Mouse (Mus musculus) spleen, postnatal 36 days (tissue): ENCODE data around the gene Slc22a20.

Experiments used
- DNase-seq, 2 experiments: peaks; one replicate each; pipeline ENCODE4 v3.0.0; 2022; ENCODE audit warnings: low spot score in 2 of 2, mixed read lengths in 1 of 2

Gene Slc22a20

DNA sequence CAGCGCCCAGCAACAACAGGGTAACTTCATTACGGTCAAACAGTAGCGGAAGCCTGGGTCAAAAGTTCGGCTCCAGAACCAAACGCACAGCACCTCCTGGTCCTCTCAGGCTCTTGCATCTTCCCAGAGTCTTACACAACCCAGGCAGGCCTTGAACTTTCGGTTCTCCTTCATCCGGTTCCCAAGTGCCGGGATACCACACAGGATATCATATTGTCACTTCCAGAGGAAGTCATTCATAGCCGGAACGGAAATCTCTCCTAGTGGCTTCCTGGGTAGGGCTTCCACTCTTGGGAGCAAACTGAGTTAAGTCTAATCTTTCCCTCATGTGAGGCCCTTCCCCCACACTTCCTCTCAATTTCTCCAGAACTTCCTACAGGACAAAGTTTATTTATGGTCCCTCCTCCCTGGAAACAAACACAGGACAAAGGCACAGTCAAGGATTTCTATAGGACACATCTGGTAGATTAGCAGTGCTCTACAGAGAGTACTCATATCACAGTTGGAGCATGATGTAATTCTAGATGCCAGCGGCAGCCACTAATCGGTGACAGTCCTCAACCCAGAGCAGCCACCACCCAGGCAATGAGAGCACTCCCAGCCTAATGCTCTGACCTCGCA lies 33.8 kb downstream of the Slc22a20 start:
- DNase-seq, result no peak

GRCm38 (mm10) chr19:5951631-5952030 lies 34.3 kb downstream of the Slc22a20 start:
- DNase-seq, result no peak

DNA sequence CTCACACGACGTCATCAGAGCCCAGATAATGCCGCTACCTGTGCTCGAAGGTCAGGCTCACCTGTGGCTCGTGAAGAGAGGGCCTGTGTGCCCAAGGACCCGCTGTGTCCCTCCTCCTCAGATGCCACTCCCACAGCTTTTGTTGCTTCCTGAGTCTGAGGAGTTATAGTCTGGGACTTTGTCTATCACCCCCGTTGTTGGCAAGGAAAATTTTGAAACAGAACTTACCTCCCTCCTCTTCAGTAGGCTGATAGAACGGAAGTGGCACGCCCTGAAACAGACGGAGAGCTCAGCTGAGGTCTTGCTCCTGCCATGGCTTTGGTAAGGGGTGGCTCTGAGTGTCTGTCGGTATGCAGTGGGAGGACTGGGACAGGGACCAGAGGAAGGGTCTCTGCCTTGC lies 35.7 kb downstream of the Slc22a20 start:
- no peak for DNase-seq

GRCm38 (mm10) chr19:5945891-5946290 lies 40.1 kb downstream of the Slc22a20 start:
- no peak for DNase-seq

- no peak for DNase-seq
Observed at GRCm38 (mm10) chr19:5945027-5945426, 40.9 kb downstream of the Slc22a20 start.

- no peak for DNase-seq
Observed at GRCm38 (mm10) chr19:5944145-5944544, 41.8 kb downstream of the Slc22a20 start.

- no peak for DNase-seq
Observed at GRCm38 (mm10) chr19:5943404-5943803, 42.5 kb downstream of the Slc22a20 start.

DNA sequence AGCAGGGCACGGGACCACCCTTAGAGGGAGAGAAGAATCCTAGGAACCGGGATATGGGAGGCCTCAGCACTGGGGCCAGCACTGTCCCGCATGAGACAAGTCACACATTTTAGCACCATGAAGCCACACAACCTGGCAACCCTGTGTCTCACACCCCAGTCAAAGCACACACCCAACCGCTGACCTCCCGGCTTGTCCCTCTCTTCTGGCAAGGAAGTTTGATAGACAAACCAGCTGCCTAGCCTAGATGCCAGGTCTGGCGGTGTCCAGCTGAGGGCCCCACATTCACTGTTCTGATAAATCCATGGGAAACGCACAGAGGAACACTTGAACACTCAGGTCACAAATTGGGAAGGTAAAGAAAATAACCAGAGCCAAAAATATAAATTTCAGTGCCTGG lies 43.4 kb downstream of the Slc22a20 start:
- DNase-seq, result no peak

- no peak for DNase-seq
Observed at GRCm38 (mm10) chr19:5940656-5941055, 45.3 kb downstream of the Slc22a20 start.

DNA sequence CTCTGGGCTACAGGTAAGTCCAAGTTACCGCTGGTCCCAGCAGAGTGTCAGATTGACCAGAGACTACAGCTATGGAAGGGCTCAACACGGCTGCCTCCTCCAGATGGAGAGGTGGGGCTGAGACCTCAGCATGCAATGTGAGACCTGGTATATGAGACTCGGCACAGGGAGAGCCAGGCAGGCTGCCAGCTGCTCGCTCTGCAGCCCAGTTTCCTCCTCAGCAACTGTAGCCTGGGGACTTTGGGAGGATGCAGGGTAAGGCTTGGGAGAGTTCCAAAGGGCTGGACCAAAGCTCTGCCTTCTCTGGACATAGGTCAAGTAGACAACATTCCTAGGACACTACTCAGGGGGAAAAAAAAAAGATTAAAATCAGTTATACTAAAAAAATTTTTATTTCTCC lies 45.8 kb downstream of the Slc22a20 start:
- DNase-seq, result no peak

DNA sequence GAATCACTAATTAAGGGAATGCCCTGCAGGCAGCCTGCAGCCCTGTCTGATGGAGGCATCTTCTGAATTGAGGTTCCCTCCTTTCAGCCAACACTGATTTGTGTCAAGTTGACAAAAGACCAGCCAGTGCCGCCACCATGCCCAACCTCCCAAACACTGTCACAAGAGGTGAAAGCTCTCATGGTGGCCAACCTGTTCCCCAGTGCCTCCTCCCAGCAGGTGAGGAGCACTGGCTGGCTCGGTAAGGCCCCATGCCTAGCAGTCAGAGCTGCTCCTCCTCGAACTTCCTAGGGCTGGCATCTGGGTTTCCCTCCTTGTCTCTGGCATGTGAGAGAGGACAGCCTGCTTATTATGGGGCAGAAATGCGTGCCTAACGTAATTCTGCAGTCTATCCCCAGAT lies 46.2 kb downstream of the Slc22a20 start:
- DNase-seq, result no peak

DNA sequence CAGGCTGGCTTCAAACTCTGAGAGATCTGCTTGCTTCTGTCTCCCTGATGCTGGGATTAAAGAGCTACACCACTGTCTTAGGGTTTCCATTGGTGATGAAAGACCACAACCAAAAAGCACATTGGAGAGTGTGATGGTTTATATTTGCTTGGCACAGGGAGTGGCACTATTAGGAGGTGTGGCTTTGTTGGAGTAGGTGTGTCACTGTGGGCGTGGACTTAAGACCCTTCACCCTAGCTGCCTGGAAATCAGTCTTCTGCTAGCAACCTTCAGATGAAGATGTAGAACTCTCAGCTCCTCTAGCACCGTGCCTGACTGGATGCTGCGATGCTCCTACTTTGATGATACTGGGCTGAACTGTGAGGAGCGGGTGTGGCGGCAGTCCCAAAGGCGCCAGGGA lies 47.4 kb downstream of the Slc22a20 start:
- DNase-seq, result no peak

DNA sequence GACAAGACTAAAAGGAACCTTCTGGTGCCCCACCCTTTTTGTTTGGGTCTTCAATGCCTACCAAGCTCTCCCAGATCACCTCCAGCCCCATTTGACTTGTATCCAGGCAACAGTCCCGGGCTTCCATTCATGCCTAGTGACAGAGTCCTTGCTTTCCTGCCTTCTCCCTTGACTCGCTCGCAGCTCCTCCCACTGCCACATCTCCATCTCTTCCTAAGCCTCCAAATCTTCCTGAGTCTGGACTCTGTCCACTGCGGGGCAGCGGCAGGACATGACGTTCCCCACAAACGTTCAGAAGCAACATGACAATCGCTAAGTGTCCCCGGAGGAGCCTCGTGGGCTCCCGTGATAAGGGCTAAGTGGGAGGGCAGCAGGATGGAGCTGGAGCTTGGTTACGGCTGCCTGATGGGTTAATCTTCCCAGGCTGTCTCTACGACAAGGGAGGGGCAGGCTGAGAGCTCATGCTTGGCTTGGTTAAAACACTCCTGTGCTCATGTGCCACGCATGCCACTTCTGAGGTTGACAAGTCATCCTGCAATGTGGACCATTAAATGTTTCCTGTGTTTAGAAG lies 48.0 kb downstream of the Slc22a20 start:
- DNase-seq, result no peak

GRCm38 (mm10) chr19:5937095-5937835 lies 48.7 kb downstream of the Slc22a20 start:
- no peak for DNase-seq

GRCm38 (mm10) chr19:5935691-5936090 lies 50.3 kb downstream of the Slc22a20 start:
- DNase-seq, result no peak

GRCm38 (mm10) chr19:5935266-5935665 lies 50.7 kb downstream of the Slc22a20 start:
- DNase-seq, result no peak

GRCm38 (mm10) chr19:5929634-5930596 lies 56.0 kb downstream of the Slc22a20 start:
- DNase-seq, result no peak

DNA sequence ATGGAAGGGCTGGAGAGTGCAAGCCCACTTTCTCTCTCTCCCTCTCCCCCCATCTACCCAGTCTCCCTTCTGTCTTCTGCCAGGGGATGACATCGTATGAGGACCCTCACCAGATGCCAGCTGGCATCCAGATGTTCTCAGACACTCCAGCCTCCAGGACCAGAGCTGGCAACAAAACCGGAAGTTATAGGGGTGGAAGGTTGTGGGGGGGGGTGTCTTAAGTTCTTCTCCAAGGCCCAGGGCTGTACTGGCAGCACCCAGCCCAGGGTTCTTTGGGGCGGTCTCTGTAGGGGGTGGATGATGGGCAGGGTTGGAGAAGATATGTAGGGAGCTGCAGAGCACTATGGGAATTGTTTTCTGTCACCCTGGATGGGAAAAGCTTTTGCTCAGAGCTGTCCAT lies 57.4 kb downstream of the Slc22a20 start:
- DNase-seq, result no peak

DNA sequence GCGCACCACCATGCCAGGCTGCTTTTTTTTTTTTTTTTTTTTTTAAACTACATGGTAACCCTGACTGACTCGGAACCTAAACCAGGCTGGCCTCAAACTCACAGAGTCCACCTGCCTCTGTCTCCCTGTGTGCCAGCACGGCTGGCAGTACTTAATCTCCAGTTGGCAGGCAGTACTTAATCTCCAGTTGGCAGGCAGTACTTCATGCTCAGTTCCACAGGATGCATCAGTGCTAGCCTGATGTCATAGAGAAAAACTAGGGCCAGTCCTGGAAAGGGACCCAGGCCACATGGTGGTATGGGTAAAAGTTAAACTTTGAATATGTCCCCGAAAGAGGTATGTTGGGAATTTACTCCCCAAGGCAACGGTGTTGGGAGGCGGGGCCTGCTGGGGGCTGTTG lies 57.8 kb downstream of the Slc22a20 start:
- no peak for DNase-seq

DNA sequence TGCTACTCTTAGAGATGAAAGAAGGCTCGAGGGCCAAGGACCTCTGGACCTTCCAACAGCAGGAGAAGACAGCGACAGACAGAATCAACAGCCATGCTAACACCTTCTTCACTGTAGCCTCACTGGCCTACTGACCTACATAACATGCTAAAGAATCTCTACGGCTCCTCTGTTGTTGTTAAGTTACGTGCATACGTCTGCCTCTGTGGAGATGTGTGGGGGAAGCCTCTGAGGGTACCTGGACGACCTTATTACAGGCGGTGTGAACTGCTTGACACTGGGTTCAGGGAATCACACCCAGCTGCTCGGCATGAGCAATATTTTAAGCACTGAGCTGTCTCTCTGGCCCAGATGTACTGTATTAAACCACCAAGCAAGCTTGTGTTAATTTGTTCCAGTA lies 58.4 kb downstream of the Slc22a20 start:
- no peak for DNase-seq

DNA sequence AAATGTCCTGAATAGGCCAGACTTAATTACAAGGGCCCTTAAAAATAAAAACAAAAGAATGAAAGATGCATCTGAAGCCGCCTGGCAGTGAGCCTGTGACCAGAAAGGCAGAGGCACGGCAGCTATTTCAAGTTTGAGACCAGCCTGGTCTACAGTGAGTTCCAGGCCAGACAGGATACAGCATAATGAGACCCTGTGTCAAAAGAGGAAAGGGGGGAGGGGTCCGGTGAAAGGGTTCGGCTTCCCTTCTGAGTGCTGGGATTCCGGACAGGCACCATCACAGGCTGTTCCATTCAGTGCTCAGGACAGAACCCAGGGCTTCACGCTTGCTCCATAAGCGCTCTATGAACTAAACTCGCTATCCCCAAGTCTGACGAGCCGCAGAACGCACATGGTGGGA lies 58.9 kb downstream of the Slc22a20 start:
- DNase-seq, result no peak

DNA sequence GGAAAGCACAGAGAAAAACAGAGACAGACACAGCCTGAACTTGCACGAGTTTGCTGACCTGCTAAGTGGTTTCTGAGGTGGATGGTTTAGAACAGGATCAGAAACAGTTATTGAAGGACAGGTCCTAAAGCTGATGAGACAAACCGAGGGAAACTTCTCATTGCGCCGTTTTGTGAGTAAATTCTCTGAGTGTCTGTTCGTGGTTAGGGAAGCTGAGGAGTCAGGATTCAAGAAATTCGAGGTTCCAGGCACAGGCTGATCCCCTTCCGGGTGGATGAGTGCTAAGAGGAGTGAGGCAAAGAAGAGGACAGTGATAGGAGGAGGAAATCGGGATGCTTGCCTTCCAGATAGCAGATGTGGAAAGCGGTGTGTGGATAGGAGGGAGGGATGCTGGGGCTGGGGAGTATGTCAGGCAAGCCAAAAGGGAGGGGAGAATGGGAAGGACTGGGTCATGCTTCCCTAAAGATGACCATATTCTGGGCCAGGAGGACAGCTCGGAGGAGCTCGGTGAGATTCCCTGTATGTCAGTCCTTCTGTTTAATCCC lies 60.6 kb downstream of the Slc22a20 start:
- no peak for DNase-seq
